Mouse (Mus musculus): ENCODE data around the gene Carns1.

- TF ChIP-seq CTCF (IDR thresholded peaks at IDR 0.05; ENCODE audit: extremely low read depth, insufficient read depth, low read length), result peak; percentile 24; the same call in 1 of the 2 replicates
- no peak for TF ChIP-seq POLR2A (IDR thresholded peaks at IDR 0.05; ENCODE audit: extremely low read depth, insufficient read depth, low read length)
Observed at GRCm38 (mm10) chr19:4131768-4132167, 43.5 kb downstream of the Carns1 start.
